Mouse (Mus musculus) skeletal muscle tissue, adult 2 months (tissue): ENCODE measurements around the gene Magoh.

Experiments used
- DNase-seq: peaks from one replicate; pipeline ENCODE4 v3.0.0-alpha.2; 2012; ENCODE audit warnings: low read depth, low spot score

Magoh gene

DNA sequence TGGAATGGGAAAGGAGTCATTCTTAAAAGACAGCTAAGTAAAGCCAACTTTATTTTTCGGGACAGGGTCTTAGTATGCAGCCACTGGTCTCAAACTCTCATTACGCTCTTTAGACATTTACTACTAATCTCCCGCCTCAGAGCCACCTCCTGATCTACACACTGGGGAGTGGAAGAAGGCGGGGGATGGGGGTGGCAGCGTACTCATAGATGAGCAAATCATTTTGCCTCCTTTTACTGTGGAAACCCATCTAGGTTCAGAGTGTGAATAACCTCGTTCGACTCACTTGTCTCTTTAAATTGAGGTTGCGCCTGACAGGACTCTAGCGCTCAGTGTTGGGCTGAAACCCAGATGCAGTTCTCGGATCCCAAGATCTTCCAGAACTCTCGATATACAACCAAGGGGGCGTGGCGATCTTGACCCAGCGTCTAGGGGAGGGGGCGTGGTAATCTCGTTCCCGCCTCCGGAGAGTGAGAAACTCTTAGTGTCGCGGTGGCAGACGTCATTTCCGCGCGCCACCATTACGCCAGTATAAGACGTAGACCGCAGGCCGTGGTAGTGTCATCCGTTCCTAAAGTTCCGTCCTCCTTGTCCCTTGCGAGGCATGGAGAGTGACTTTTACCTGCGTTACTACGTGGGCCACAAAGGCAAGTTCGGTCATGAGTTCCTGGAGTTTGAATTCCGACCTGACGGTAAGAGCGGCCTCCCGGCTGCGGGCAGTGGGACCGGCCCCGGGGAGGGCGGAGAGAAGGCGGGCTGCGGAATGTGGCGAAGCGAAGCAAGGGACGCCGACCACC lies at the start of gene Magoh:
TSS of gene Magoh (plus strand) at position 502 of the 797 bp plus-strand sequence.
- peak; percentile 93 for DNase-seq

DNA sequence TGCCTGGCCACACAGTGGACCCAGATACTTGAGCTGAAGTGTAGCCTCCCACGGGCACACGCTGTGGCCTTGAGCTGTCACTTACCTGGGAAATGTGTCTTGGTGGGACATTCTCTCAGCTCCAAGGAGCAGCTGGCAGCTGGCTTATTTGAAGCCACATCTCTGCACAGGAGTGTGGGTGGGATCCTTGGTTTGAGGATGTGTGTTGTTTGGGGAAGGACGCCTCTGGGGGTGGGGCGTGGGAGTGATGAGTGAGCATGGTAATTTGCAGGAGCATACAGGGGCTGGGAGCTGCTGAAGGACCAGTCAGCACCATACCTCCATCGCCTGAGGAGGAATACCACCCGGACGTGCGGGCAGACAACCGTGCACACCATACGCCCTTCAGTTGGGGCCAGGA lies 49.4 kb upstream of the Magoh start:
- no peak for DNase-seq

DNA sequence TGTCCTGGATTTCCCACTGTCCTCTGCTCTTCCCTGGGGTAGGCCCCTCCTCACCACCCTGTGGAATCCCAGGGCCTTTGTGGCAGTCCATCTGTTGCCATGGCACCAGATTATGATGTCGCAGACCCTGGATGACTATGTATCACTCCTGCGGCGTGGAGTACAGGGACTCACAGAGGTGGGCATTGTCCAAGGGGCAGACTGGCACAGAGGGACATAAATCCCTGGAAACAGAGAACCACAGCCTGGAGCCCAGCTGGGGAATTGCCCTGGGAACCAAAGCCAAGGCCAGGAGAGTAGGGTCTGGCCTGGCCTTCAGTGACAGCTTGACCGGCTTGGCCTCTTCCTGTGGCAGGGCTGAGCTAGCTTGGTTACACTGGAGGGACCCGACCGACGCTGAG lies 48.7 kb upstream of the Magoh start:
- DNase-seq, result no peak

DNA sequence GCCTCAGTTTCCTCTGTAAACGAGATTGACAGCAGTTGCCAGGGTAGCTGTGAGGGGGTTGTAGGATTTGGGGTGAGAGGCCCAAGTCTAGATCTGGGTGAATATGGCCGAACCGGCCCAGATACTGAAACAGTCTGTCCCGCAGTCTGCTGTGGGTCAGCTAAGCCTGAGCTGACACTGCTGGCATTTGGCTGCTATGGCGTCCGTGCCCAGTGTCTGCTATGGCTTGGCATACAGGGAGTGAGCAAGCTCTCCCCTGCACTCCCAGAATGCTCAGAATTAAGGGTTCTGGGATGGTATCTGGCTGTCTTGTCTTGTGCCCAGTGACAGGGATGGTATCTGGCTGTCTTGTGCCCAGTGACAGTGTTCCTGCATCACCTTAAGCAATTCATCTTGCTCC lies 47.9 kb upstream of the Magoh start:
- DNase-seq, result no peak

DNA sequence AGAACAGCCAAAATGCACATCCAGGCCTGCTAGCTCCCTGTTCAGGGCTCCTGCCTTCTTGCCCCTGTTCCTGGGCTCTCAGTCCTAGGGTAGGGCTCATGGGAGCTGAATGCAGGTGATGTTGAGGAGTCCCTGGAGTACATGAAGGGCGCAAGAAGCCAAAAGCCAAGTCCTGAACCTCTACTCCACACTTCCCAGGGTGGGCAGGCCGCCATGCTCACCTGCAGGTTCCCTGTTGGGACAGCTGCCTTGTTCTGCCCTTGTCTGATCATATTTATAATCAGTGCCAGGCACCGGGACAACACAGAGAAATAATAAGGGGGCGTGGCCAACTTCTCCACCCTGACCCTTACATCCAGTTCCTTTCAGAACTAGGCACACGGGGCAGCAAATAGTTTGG lies 46.0 kb upstream of the Magoh start:
- DNase-seq, result no peak

DNA sequence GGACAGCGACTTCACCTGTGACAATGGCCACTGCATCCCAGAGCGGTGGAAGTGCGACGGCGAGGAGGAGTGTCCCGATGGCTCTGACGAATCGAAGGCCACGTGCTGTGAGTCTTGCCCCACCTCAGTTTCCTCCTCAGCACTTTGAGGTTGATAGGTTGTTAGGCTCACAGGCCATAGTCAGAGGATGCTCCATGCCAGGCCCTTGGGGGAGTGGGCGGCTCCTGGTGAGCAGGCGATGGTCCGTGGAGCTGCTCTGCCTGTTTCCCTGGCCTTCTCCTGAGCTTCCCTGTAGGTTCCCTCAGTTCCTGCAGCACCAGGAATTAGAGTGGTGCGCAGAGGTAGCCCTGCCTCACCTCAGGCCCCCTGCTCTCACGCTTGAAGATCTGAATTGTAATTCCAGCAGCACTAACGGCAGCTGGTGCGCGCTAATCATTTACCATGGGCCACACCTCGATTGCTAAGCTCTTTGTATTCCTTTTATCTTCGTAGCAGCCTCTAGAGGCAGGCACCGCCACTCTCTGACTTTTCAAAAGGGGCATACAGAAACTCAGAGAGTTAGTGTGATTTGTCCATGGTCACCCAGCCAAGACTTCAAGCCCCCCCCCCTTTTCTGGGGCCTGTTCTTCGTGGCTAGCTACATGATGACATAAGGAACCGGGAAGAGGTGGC lies 44.8 kb upstream of the Magoh start:
- DNase-seq, result no peak

DNA sequence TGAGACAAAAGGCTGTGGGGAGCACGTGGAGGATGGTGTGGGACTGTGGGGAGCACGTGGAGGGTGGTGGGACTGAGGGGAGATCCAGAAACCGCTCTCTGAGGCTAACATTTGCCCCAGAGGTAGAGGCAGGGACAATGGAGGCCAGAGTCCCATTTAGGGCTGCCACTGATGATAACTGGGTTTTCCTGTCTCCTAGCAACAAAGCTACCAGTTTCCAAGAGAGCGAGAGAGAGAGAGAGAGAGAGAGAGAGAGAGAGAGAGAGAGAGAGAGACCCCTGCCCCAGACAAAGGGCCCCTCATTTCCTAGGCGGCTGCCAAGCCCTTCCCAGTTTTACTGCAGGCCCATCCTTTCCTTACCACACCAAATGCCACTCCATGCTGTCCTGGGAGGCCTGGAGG lies 44.0 kb upstream of the Magoh start:
- DNase-seq, result no peak

DNA sequence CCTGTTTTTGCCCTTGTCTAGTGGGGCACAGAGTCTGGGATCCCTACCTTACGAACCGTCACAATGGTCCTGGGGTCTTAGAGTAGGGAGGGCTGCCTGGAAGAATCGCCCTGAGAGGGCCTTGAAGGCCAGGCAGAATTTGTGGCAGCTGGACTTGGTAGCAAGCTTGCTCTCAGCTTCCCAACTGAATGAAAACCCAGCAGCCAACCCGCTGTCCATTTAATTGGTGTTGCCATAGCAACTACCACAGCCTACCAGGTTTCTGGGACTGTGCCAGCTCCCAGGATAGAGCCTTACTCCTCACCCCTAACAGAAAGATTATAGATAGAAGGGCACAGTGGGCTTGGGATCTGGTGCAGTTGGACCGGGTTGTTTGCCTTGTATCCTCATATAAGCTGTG lies 42.8 kb upstream of the Magoh start:
- no peak for DNase-seq

DNA sequence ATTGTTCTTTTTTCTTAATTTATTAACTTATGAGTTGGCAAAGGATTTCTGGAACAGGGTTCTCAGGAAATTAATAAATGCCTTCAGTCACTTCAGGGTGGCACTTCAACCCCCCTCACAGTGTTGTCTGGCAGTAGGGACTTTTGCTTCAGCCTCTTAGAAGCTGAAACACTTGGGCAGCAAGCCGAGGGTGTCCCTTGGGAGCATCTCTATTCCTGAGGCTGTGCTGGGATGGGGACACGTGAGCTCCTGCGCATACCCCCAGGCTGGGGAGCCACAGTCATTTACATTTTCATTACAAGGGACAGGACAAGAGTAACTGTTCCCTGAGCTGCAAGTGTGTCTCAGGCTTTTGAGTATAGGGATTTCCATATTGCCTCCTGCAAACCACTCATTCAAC lies 41.6 kb upstream of the Magoh start:
- no peak for DNase-seq

DNA sequence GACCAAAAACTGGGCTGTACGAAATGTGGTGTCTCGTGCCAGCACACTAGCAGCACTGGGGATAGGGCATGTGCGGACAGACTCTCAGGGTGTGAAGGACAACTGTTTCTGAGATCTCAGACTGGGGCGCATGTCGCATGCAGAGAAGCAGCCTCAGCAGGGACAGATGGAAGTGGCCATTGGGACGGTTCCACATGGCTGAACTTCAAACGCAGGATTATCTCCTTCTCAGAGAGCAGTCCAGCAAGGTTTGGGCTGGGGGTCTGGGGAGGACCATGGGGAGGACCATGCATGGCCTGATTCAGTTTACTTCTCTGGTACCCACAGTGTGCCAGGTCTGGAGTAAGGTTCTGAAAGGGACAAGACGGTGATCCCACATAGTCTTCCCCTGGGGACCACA lies 35.9 kb upstream of the Magoh start:
- no peak for DNase-seq

DNA sequence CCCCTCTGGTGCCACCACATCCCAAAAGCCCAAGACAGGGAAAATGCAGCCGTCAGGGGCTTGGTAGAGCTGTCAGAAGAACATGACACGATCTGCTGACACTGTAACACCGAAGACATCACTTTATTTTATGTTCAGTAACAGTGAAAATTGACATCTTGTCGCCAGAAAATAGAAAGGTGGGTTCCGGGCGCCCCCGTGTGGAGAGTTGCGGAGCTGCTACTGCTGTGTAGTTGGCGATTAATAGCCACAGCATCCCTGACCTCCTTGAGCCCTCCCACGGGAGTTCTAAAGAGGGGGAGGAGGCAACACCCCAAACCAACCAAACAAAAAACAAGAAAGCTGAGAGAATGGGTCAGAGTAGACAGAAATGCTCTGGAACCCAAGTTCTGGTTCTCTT lies 34.6 kb upstream of the Magoh start:
- no peak for DNase-seq

DNA sequence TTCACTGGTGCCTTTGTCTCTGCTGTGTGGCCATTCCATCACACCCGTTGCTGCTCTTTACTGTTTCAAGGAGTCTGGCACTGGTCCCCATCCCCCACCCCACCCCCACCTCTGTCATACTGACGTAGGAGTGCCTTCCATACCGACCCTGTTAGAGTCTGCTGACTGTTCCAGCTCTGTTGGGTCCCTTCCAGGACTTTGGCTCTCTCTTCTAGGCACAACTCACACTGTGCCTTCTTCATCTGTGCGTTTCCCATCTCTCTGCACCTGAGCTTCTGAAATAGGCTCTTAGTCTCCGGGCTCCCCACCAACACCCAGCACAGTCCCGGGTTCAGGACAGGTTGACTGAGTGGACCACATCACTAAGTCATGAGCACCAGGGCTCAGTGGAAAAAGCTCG lies 32.8 kb upstream of the Magoh start:
- DNase-seq, result no peak

DNA sequence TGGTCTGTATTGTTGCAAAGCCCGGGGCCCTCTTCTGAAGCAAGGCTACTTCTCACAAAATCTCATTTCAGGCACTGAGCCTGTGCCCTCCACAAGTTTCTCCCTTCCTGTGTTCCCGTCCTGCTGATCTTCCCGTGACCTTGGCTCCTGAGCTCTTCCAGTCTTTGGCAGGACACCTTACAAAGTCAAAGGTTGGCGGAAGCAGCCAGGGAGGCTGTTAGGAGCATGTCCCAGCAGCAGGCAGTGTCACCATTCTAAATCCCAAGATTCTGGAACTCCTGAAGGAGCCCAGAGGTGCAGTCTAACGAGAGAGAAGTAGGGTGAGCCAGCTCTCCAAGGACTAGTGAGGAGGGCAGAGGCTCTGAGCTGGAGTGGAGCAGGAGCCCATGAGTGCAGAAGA lies 31.0 kb upstream of the Magoh start:
- DNase-seq, result no peak

DNA sequence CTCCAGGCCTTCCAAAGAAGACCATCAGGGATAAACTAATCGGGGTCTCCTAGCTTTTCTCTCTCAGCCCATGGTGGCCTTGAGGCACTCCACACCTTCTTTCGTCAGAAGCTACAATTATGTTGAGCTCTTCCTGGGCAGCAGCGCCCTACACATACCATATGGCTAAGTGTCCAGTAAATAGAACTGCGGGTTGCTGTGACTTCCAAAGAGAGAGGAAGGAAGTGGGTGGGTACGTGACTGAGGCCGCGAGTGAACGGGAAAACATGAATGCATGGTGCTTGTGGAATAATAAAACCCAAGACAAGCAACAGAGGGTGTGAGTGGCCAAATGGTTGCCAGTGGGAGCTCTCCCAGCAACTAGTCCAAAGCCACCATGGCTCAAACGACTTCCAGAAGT lies 29.9 kb upstream of the Magoh start:
- DNase-seq, result no peak

DNA sequence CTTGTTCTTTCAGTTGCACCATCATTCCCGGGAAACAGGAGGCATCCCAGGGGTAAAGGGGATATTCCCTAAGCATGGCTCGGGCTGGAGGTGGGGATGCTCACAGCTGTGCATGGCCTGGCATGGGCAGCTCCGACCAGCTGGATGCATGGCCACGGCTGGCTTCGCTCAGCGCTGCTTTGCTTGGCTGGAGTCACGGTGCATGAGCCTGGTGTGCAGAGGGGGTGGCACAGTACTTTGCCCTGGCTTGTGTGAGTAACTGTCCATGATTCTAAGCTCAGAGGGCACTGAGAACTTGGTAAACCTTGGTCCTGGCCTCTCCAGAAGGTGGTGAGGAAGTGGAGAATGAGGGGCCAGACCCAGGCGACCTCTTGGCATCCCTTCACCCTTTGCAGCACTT lies 29.5 kb upstream of the Magoh start:
- no peak for DNase-seq

DNA sequence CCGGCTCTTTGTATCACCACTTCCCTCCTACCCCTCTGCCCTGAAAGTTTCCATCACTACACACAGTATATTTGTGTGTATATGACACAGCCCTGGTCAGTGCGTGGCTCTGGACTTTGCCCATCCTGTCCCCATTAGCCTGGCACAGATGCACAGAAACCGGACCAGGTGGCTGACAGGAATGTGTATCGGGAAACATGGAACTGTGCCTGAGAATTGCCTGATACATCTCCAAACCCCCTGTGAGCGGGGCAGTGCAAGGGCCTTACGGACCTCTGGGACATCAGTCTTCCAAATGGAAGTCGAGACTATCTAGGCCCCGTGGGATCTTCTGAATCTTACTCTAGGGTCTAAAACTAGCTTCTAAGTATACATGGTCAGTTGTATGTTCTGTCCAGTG lies 26.2 kb upstream of the Magoh start:
- no peak for DNase-seq

DNA sequence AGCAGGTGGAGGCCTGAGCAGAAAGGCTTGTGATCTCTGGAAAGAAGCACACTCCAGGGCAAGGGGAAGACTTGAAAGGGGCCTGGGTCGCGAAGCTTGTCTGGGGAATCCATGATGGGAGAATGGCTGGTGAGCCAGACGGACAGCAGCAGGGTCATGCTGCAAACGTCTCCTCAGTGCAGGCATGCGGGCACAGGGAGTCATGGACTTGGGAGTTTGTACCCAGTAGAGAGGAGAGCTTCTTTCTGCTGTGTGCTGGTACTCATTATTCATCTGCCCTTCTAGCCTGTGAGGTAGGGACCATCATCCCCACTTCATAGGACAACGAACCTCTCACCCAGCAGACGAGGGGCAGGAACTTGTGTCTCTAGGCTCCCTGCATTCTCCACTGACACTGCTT lies 25.7 kb upstream of the Magoh start:
- no peak for DNase-seq

DNA sequence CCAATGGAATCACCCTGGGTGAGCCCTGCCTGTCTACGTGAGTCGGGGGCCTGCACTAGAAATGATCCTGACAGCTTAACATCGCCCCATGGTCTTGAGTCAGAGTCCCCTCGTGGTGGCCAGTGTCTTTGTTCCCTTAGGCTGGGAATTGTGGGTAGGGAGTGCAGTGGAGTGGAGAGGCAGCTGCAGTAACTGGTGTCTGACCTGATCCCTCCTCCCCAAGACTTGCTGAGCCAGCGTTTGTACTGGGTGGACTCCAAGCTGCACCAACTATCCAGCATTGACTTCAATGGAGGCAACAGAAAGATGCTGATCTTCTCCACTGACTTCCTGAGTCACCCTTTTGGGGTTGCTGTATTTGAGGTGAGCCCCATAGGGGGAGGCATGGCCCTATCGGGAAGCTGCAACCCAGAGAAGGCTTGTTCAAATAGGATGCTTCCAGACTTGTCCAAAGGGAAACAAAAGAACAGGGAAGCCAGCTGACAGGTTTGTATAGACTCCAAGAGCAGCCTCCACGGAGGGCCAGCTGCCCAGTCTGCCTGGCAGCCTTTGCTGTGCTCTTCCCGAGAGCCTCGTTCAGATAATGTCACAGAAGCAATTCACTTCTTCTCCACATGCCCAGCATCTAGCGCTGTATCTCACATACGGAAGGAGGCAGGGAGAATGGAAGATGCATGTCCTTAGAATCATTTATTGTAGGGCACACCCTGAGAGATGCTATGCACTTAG lies 22.4 kb upstream of the Magoh start:
- no peak for DNase-seq

DNA sequence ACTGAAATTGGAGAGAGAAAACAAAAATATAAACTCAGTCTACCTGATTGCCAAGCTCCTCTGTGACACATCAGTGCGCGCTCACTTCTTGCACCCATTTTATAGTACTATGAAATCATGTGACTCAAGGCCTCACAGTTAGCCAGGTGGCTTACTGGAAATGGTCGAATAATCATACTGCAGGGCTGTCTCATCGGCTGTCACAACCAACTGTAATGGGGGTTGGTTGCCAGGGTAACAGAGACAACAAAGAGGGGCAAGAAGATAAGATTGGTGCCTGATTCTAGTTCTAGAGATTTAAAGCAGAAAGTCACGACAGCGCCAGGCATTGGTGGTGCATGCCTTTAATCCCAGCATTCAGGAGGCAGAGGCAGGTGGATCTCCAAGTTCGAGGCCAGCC lies 20.6 kb upstream of the Magoh start:
- DNase-seq, result no peak

DNA sequence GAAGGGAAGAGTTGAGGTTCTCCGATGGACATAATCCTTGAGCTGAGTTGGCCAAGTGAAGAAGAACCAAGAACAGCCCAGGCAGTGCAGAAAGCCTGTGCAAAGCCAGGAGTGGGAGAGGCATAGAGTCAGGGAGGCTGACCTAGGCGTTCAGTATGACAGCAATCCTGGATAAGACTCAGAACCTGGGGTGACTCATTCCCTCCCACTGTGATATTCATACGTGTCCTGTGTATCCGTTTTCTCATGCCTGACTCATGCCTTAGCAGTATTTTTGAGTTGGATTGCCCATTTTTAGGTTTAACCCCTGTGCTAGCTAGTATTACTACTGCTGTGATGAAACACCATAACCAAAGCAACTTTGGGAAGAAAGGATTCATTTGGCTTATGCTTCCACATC lies 14.7 kb upstream of the Magoh start:
- no peak for DNase-seq

DNA sequence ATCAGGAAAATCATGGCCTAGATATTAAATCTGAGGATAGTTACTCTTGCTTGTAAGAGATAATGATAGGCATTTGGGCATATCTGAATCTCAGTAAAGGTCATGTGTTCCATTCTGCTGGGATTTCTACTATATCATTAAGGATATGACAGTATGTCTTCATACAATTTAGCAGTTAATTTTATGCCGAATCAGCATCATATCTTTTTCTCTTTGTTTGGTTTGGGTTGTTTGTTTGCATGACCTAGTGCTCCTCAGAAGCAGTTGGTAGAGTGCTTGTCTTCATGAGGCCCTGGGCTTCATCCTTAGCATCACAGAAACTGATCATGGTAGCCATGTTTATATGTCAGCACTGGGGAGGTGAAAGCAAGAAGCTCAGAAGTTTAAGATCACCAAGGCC lies 2.1 kb downstream of the Magoh start:
- DNase-seq, result no peak

DNA sequence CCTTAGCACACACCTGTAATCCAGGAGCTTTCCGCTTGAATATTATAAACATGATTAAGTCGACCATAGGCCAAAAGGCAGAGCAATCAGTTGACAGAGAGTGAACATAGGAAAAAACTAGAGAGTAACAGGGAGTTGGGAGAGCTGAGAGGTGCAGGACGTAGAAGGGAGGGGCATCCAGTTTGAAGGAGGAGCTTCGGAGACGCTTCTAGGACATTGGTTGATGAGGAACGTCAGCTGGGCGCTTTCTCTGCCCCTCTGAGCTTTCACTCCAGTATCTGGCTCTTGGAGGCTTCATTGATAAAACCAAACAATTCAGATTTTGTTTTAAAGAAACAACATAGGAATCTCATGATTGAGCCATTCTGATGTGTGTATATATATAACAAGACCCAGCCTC lies 6.8 kb downstream of the Magoh start:
- no peak for DNase-seq

DNA sequence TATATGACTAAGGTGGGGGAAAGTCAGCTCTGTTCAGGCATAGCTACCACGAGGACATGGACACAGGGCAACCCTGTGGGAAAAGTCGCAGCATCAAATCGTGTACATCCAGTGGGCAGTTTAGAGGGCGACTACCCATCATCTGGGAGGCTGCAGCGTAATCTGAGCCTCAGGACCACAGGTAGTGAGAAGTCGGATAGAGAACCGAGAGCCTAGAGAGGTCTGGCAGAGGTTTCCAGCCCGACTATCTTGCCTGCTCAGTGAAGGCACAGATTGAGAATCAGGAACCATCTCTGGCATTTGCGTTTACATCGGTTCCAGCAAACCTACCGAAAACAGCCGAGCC lies 9.8 kb downstream of the Magoh start:
- DNase-seq, result no peak
